Mouse (Mus musculus) erythroid progenitor cell, adult 5-6 weeks (primary cell): ENCODE data around the gene Dapk1. TPM values are rescaled to one million over a fixed set of nuclear protein-coding genes. Genes with fewer than 3 reads are reported as not detected.

Experiments used
- ATAC-seq: replicated peaks from 2 replicates; pipeline ENCODE4 v1.8.0; 2016; ENCODE audit warnings: moderate number of reproducible peaks, mild to moderate bottlenecking, moderate TSS enrichment, inconsistent platforms; ENCODE audit not compliant: poor library complexity, low FRiP score, severe bottlenecking
- total RNA-seq, 2 experiments: library from RNA; stranded (forward) in 1 of 2; stranded (reverse) in 1 of 2; fragments of 150-400 nt in 1 of 2; fragments of 186-747, 209-891 nt in 1 of 2; gene quantifications; 2 replicates each; pipeline versions ENCODE4 v1.2.3 to v1.2.4; 2015 to 2017; ENCODE audit warnings: low replicate concordance in 2 of 2

The Dapk1 gene
- total RNA-seq, 2 experiments from 2014 or later: 0.23 to 1.3 TPM

- no peak for ATAC-seq
Observed at GRCm38 (mm10) chr13:60757292-60757691, 155.5 kb downstream of the Dapk1 start.

- ATAC-seq: no peak
Observed at GRCm38 (mm10) chr13:60759136-60759535, 157.4 kb downstream of the Dapk1 start.

- no peak for ATAC-seq
Observed at GRCm38 (mm10) chr13:60760392-60760791, 158.6 kb downstream of the Dapk1 start.

GRCm38 (mm10) chr13:60761161-60761560 lies 159.4 kb downstream of the Dapk1 start:
- no peak for ATAC-seq

- no peak for ATAC-seq
Observed at GRCm38 (mm10) chr13:60780534-60780933, 178.8 kb downstream of the Dapk1 start.

GRCm38 (mm10) chr13:60783301-60783700 lies 181.6 kb downstream of the Dapk1 start:
- ATAC-seq: no peak

- no peak for ATAC-seq
Observed at GRCm38 (mm10) chr13:60786264-60786663, 184.5 kb downstream of the Dapk1 start, which contains the start of gene BC051665. Gene BC051665, minus strand, starts transcription at chr13:60786364.

- ATAC-seq: no peak
Observed at GRCm38 (mm10) chr13:60789466-60789865, 187.7 kb downstream of the Dapk1 start.

- ATAC-seq: no peak
Observed at GRCm38 (mm10) chr13:60802749-60803148, 201.0 kb downstream of the Dapk1 start, which contains the start of gene Ctsll3. Gene Ctsll3, minus strand, starts transcription at chr13:60802849.

GRCm38 (mm10) chr13:60809690-60810089 lies 207.9 kb downstream of the Dapk1 start:
- no peak for ATAC-seq

- ATAC-seq: no peak
Observed at GRCm38 (mm10) chr13:60812768-60813167, 211.0 kb downstream of the Dapk1 start.

Other genes with a start within 250 kb of the Dapk1 start
- gene BC051665, start 184.4 kb downstream of the Dapk1 start, total RNA-seq (2015; ENCODE audit: low replicate concordance): not detected in 2 replicates
- gene BC051665, start 184.4 kb downstream of the Dapk1 start, total RNA-seq (2017; ENCODE audit: low replicate concordance): not detected in 2 replicates
- not detected in 2 replicates for gene Ctsll3, start 200.9 kb downstream of the Dapk1 start, total RNA-seq (2015; ENCODE audit: low replicate concordance)
- gene Ctsll3, start 200.9 kb downstream of the Dapk1 start, total RNA-seq (2017; ENCODE audit: low replicate concordance): not detected in 2 replicates